Mouse (Mus musculus): Measurements from ENCODE around the gene Chid1. TPM values are rescaled to one million over a fixed set of nuclear protein-coding genes. Genes with fewer than 3 reads are reported as not detected.

The Chid1 gene
- polyA plus RNA-seq, 1 experiment from 2014 or later, result 54.4 TPM

DNA sequence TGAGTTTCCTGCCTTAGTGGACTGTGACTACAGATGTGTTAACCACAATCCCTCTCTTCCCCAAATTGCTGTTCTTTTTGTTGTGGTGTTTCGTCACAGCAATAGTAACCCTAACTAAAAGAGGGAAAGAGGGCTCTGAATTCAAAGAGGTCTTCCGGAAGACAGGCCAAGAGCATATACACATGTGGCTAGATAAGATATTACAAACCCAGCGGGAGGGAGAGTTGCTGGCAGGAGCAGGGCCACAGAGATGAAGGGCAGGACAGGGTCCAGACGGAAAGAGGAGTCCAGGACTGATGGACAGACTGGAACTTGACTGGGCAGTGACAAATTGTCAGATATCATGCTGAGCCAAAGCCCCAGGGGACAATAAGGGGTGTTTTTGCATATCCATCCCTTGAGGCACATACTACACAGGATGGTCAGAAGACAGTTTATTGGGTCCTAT lies 18.7 kb upstream of the Chid1 start:
- H3K27ac ChIP-seq (replicated peaks), result no peak overlapping the region
- WGBS, result 79% methylated on average over 4 of the region's 4 CpGs
- H3K36me3 ChIP-seq, result no peaks in the 10 kb centered on the region
- no peaks in the 10 kb centered on the region for H3K27me3 ChIP-seq (replicated peaks)
- no peak overlapping the region for H3K4me2 ChIP-seq
- H3K9me3 ChIP-seq (replicated peaks), result no peaks in the 10 kb centered on the region
- H3K4me3 ChIP-seq (replicated peaks), result no peak overlapping the region
- no peak for ATAC-seq (ENCODE audit: low FRiP score)
- H3K9ac ChIP-seq (replicated peaks), result no peak overlapping the region
- peaks cover 13% of the 10 kb centered on the region for H3K4me1 ChIP-seq

DNA sequence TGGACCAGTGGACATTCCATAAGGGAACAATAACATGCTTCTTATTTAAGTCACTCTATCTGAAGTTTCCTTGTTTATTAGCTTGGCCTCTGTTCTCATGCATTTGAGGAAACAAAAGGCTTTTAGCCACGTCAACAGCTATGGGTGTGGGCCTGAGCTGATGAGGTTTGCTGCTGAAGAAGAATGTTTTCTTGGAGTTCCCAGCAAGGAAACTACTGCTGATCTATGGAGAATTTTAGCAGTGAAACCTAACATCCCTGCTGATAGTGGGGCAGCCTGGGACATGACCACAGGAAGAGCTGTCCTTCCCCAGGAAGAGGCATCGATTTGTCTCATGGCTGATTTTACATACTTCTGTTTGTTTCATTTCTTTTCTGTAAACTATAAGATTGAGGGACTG lies 10.8 kb upstream of the Chid1 start:
- 73% methylated on average over 2 of the region's 2 CpGs for WGBS
- ATAC-seq (ENCODE audit: low FRiP score), result no peak
- H3K4me1 ChIP-seq, result no peaks in the 10 kb centered on the region

DNA sequence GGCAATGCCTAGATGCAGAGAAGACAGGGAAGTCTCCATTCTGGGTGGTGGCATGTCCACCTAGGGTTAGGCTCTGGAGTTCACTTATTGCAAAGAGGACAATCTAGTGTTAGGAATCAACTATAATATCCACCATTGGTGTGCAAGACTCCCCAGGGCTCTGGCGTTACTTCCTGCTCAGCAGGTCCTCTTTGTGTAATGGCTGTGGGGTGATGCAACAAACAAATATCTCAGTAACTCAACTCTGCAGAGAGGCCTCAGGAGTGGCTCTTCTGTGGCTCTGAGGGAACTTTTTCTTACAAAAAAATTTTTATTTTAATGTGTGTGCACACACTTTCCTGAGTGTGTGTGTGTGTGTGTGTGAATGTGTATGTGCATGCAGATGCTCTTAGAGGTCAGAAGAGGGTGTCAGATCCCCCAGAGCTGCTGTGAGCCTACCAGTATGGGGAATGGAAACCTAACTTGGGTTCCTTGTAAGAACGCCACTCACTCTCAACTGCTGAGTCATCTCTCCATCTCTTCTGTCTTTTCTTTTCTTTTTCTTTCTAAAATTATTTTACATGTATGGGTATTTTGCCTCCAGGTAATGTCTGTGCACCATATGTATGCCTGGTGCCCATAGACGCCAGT lies 9.9 kb upstream of the Chid1 start:
- WGBS, result 93% methylated on average over 3 of the region's 3 CpGs
- Histone ChIP-seq H3K27me3 (replicated peaks) (no peaks in the 10 kb centered on the region), H3K9me3 (replicated peaks) (no peaks in the 10 kb centered on the region), H3K4me1 (no peaks in the 10 kb centered on the region), H3K4me3 (replicated peaks) (no peak overlapping the region), H3K27ac (replicated peaks) (no peak overlapping the region), H3K9ac (replicated peaks) (no peak overlapping the region), H3K4me2 (no peak overlapping the region), H3K36me3 (no peaks in the 10 kb centered on the region)
- ATAC-seq (ENCODE audit: low FRiP score), result no peak

More for the DNA sequence above, 10.8 kb upstream of the Chid1 start:
- no peak overlapping the region for H3K27ac ChIP-seq (replicated peaks)
- H3K4me2 ChIP-seq, result no peak overlapping the region
- no peaks in the 10 kb centered on the region for H3K36me3 ChIP-seq
- no peak overlapping the region for H3K9ac ChIP-seq (replicated peaks)
- no peaks in the 10 kb centered on the region for H3K27me3 ChIP-seq (replicated peaks)
- H3K9me3 ChIP-seq (replicated peaks), result no peaks in the 10 kb centered on the region
- H3K4me3 ChIP-seq (replicated peaks), result no peak overlapping the region

DNA sequence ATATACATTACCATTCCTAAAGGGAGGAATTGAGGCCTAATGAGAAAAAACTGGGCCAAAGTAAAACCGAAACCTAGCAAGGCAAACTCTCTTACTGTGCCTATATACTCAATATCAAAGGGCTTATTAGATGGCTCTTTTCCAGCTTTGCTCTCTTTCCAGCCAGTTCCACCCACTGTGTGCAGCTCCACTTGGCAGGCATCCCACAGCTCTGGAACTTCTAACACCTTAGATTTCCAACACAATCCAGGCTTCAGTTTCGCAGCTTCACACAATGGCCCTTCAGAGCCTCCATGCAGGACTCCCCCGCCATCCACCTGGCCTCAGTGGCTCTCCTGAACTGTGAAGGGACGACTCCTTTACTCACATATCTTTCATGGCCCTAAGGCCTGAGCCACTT lies 5.0 kb upstream of the Chid1 start:
- 75% methylated on average over 4 of the region's 4 CpGs for WGBS
- H3K27ac ChIP-seq (replicated peaks), result no peak overlapping the region
- no peak for ATAC-seq (ENCODE audit: low FRiP score)
- H3K9me3 ChIP-seq (replicated peaks), result no peaks in the 10 kb centered on the region
- no peaks in the 10 kb centered on the region for H3K27me3 ChIP-seq (replicated peaks)
- no peak overlapping the region for H3K4me2 ChIP-seq
- H3K36me3 ChIP-seq, result no peaks in the 10 kb centered on the region
- no peak overlapping the region for H3K4me3 ChIP-seq (replicated peaks)
- peaks cover 11% of the 10 kb centered on the region for H3K4me1 ChIP-seq
- H3K9ac ChIP-seq (replicated peaks), result no peak overlapping the region

DNA sequence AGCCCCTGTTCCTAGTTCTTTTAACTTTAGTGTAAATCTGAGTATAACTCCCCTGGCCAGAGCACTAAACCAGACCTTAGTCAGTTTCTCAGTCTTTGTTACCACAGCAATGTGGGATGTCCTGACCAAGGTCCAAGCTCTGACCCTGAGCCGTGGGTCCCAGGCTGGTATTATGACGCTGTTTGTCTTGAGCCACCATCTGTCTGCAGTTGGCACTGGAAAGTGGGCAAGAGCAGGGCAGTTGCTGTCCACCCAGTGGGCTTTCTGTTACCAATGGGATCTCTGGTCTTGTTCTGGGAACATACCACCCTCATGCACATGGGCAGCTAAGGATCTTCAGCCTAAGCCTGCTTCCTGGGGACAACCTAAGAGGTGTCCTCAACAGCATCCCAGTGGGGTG lies 2.9 kb upstream of the Chid1 start:
- Histone ChIP-seq H3K9ac (replicated peaks) (no peak overlapping the region), H3K27ac (replicated peaks) (no peak overlapping the region), H3K4me3 (replicated peaks) (no peak overlapping the region), H3K27me3 (replicated peaks) (no peaks in the 10 kb centered on the region), H3K36me3 (no peaks in the 10 kb centered on the region), H3K4me2 (no peak overlapping the region), H3K9me3 (replicated peaks) (no peaks in the 10 kb centered on the region), H3K4me1 (peaks cover 26% of the 10 kb centered on the region)
- WGBS, result 87% methylated on average over 2 of the region's 2 CpGs
- no peak for ATAC-seq (ENCODE audit: low FRiP score)

DNA sequence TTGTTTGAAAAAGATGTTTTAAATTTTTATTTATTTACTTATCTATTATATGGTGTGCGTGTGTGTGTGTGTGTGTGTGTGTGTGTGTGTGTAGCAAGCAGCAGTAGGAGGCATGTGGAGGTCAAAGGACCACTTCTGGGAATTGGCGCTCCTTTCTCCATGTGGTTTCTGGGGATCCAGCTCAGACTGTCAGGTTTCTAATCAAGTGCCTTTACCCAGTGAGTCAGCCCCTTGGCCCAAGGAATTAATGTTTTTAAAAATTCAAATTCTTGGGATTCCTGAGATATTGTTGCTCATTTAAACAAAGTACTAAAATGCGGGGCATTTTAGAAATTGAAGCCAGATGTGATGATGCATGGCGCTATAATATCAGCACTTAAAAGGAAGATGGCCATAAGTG lies 2.0 kb upstream of the Chid1 start:
- WGBS, result 88% methylated on average over 4 of the region's 4 CpGs
- H3K9me3 ChIP-seq (replicated peaks), result no peaks in the 10 kb centered on the region

DNA sequence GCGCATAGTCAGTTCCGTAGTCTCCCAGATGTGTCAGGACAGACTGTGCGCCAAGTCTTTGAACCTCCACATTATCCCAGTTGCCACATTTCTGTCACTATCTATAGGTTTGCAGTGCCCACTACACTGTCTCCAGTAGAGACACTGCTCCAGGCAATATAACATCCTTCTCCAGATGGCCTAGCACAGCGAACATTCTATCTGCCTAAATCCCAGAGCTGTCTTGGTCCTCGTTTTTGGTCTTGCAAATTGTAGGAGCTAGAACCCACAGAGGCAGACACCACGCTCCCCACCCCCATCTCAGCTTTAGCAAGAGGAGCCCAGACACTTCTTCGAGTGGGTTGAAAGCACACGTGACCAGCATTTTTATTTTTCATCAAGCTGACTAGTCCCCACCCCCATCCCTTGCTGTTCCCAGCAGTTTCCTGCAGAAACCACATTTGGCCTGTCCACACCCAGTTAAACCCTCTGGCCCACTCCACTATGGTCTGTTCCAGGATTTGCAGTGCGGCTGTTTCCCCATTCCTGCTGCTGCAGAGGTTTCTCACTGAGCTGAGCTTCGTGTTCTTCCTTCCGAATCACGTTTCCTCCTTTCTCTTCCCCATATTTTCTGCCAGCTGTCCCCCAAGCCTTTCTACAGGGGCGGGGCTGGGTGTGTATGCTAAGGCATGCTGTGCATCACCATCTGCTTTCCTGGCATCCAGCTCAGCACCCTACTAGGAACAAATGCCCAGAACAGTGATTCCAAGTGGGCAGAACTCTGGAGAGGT lies 840 bp upstream of the Chid1 start:
- no peaks in the 10 kb centered on the region for H3K36me3 ChIP-seq

More for the DNA sequence above, 2.0 kb upstream of the Chid1 start:
- Histone ChIP-seq H3K4me2 (no peak overlapping the region), H3K4me3 (replicated peaks) (no peak overlapping the region), H3K27me3 (replicated peaks) (no peaks in the 10 kb centered on the region), H3K27ac (replicated peaks) (no peak overlapping the region), H3K36me3 (no peaks in the 10 kb centered on the region), H3K9ac (replicated peaks) (no peak overlapping the region), H3K4me1 (peaks cover 26% of the 10 kb centered on the region)
- no peak for ATAC-seq (ENCODE audit: low FRiP score)

DNA sequence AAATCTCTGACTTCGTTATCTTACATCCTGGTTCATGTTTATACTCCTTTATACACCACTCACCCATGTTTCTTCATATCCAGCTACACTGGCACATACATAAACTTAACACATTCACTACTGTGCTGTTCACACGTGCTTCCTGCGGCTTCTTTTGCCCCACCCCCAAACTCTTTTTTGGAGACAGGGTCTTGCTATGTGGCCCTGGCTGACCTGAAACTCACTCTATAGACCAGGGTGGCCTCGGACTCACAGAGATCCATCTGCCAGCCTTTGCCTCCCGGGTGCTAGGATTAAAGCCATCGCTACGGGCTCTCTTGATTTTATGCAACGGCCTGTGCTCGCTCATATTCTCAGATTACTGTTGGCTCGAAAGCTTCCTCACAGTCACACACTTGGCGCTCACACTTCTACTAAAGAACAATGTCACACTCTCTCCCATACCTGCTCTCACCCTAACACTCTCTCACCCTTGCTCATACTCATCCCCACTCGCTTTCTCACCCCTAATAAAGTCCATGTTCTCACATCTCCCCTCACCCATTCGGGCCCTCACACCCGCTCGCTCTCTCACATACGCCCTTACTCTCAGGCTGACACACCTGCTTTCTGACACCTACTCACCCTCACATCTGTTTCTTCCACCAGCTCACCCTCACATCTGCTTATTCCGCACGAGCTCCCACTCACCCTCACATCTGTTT lies 653 bp downstream of the Chid1 start:
- Histone ChIP-seq H3K4me2 (peak overlapping the region; percentile 87), H3K9ac (replicated peaks) (peak overlapping the region; percentile 78), H3K27me3 (replicated peaks) (no peaks in the 10 kb centered on the region), H3K4me3 (replicated peaks) (peak overlapping the region; percentile 75), H3K4me1 (peaks cover 26% of the 10 kb centered on the region), H3K9me3 (replicated peaks) (no peaks in the 10 kb centered on the region), H3K27ac (replicated peaks) (peak overlapping the region; percentile 79), H3K36me3 (no peaks in the 10 kb centered on the region)
- ATAC-seq (ENCODE audit: low FRiP score), result peak; percentile 58
- WGBS, result 20% methylated on average over 18 of the region's 18 CpGs

More for the DNA sequence above, 840 bp upstream of the Chid1 start:
- WGBS, result 52% methylated on average over 13 of the region's 13 CpGs
- H3K27me3 ChIP-seq (replicated peaks), result no peaks in the 10 kb centered on the region
- peak overlapping the region; percentile 50; the same call in 1 of the 2 replicates for H3K9ac ChIP-seq (replicated peaks)
- H3K4me2 ChIP-seq, result peak overlapping the region; percentile 87
- H3K4me3 ChIP-seq (replicated peaks), result peak overlapping the region; percentile 75
- peak; percentile 49 for ATAC-seq (ENCODE audit: low FRiP score)
- H3K4me1 ChIP-seq, result peaks cover 26% of the 10 kb centered on the region
- no peaks in the 10 kb centered on the region for H3K9me3 ChIP-seq (replicated peaks)
- peak overlapping the region; percentile 79 for H3K27ac ChIP-seq (replicated peaks)

DNA sequence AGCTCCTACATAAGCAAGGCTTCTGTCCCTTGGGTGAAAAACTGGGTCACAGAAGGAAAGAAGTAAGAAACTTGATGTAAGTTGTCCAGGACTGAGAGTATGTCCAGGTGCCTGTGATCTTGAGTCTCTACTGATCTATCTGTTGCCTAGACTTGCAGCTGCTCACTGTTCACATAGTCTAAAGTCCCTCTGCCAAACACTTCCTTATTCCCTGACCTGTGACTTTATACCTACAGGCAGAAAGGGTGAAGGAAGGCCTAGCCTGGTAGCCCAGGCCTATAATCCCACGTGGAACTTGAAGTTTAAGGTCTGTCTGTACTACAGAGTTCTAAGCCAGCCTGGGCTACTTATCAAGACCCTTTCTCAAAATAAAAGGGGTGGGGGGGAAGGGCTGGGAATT lies 4.1 kb downstream of the Chid1 start:
- Histone ChIP-seq H3K4me2 (no peak overlapping the region), H3K9ac (replicated peaks) (no peak overlapping the region), H3K27me3 (replicated peaks) (no peaks in the 10 kb centered on the region), H3K9me3 (replicated peaks) (no peaks in the 10 kb centered on the region), H3K4me1 (peaks cover 22% of the 10 kb centered on the region), H3K36me3 (peaks cover 14% of the 10 kb centered on the region), H3K4me3 (replicated peaks) (no peak overlapping the region), H3K27ac (replicated peaks) (no peak overlapping the region)
- 61% methylated on average over 1 of the region's 1 CpGs for WGBS
- no peak for ATAC-seq (ENCODE audit: low FRiP score)

DNA sequence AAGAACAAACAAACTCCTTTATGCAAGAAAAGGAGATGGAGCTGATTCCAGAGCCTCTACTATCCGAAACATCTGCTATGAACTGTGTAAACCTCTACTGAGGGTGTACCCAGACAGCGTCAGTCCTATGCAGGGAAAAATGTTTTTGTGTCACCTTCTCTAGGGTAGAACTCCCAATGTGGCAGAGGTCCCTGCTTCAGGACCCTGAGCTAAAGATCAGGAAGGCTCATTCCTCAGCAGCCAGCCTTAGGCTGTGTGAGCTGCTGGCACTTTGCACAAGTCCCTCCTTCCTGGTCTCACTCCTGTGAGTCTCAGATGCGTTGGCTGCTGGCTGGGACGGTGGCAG lies 14.1 kb downstream of the Chid1 start:
- Histone ChIP-seq H3K4me2 (no peak overlapping the region), H3K27me3 (replicated peaks) (no peaks in the 10 kb centered on the region), H3K4me1 (no peaks in the 10 kb centered on the region), H3K4me3 (replicated peaks) (no peak overlapping the region), H3K36me3 (peaks cover 50% of the 10 kb centered on the region), H3K9ac (replicated peaks) (no peak overlapping the region), H3K27ac (replicated peaks) (no peak overlapping the region), H3K9me3 (replicated peaks) (no peaks in the 10 kb centered on the region)
- whole genome bisulfite sequencing, result 86% methylated on average over 4 of the region's 4 CpGs
- no peak for ATAC-seq (ENCODE audit: low FRiP score)

DNA sequence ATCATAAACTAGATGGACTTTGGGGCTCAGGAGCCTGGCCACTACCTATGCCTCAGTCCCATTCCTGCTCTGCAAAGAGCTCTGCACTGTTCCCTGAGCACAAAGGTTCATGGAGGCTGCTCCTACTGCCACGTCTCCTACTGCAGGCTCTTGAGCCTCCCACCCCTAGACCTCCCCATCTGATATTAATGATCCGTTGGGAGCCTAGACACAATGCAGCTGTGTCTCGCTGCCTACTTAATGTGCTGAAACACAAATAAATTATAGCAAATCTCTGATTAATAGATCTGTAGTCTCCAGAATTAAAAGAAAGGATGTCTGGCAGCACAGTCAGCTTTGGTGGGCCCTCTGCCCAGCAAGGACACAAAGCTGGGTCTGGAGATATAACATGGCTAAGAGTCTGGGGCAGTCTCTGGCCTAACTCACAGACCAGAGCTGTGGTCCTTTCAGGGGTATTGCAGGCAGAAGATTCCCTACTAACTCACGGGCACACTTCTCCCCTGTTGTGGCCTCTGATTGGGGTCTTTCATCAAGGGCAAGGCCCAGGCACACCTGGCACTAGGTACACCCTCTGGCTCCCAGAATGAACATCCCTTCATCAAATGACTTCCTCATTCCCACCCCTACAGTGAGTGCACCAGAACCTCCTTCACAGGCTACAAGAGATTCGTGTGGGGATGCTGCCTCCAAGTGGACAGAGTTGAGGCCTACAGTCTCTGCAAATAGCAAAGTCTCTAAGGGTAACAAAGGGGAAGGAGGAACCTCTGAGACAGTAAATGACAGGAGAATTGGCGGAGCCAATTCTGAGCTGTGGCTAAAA lies 14.7 kb downstream of the Chid1 start:
- H3K4me3 ChIP-seq (replicated peaks), result no peak overlapping the region
- H3K27ac ChIP-seq (replicated peaks), result no peak overlapping the region
- no peak overlapping the region for H3K9ac ChIP-seq (replicated peaks)
- H3K4me1 ChIP-seq, result no peaks in the 10 kb centered on the region
- 26% methylated on average over 6 of the region's 6 CpGs for WGBS
- H3K36me3 ChIP-seq, result peaks cover 46% of the 10 kb centered on the region
- no peaks in the 10 kb centered on the region for H3K27me3 ChIP-seq (replicated peaks)
- ATAC-seq (ENCODE audit: low FRiP score), result peak; percentile 84
- H3K9me3 ChIP-seq (replicated peaks), result no peaks in the 10 kb centered on the region
- no peak overlapping the region for H3K4me2 ChIP-seq
